Mouse (Mus musculus): ENCODE results near the gene Ddx28. TPM values are rescaled to one million over a fixed set of nuclear protein-coding genes. Genes with fewer than 3 reads are reported as not detected.

Ddx28 gene
- polyA plus RNA-seq, 1 experiment from 2014 or later, result 12.9 TPM

GRCm38 (mm10) chr8:106047854-106048630, 36.4 kb upstream of the Ddx28 start:
- no peaks in the 10 kb centered on the region for H3K27me3 ChIP-seq
- H3K27ac ChIP-seq, result peak overlapping the region; percentile 88
- no peaks in the 10 kb centered on the region for H3K9me3 ChIP-seq (replicated peaks)
- peaks cover 46% of the 10 kb centered on the region for H3K4me1 ChIP-seq (replicated peaks)
- peak overlapping the region; percentile 44 for H3K4me2 ChIP-seq
- H3K36me3 ChIP-seq, result peaks cover 50% of the 10 kb centered on the region
- DNase-seq (peak; percentile 31), ATAC-seq (ENCODE audit: low read depth) (peak; percentile 67)
- WGBS (ENCODE audit: insufficient replicate concordance), result 64% methylated on average over 5 of the region's 5 CpGs
- peak overlapping the region; percentile 30 for H3K9ac ChIP-seq
- no peak overlapping the region for H3K4me3 ChIP-seq (replicated peaks)

- DNase-seq (peak; percentile 70), ATAC-seq (ENCODE audit: low read depth) (peak; percentile 88)
- no peak overlapping the region for H3K4me3 ChIP-seq (replicated peaks)
- H3K27me3 ChIP-seq, result no peaks in the 10 kb centered on the region
- no peaks in the 10 kb centered on the region for H3K9me3 ChIP-seq (replicated peaks)
- H3K36me3 ChIP-seq, result peaks cover 42% of the 10 kb centered on the region
- H3K27ac ChIP-seq, result peak overlapping the region; percentile 88
- peak overlapping the region; percentile 44 for H3K4me2 ChIP-seq
- peaks cover 46% of the 10 kb centered on the region for H3K4me1 ChIP-seq (replicated peaks)
- 76% methylated on average over 11 of the region's 11 CpGs for WGBS (ENCODE audit: insufficient replicate concordance)
- H3K9ac ChIP-seq, result peak overlapping the region; percentile 61
These were observed 35.3 kb upstream of the Ddx28 start for GRCm38 (mm10) chr8:106046872-106047559.

GRCm38 (mm10) chr8:106044151-106044550, 32.5 kb upstream of the Ddx28 start:
- Histone ChIP-seq H3K27me3 (no peaks in the 10 kb centered on the region), H3K4me2 (no peak overlapping the region), H3K4me1 (replicated peaks) (peaks cover 46% of the 10 kb centered on the region), H3K27ac (peak overlapping the region; percentile 40), H3K4me3 (replicated peaks) (no peak overlapping the region), H3K9me3 (replicated peaks) (no peaks in the 10 kb centered on the region), H3K9ac (no peak overlapping the region), H3K36me3 (peaks cover 22% of the 10 kb centered on the region)
- 25% methylated on average over 3 of the region's 3 CpGs for WGBS (ENCODE audit: insufficient replicate concordance)
- ATAC-seq (ENCODE audit: low read depth) (no peak), DNase-seq (no peak)

- Histone ChIP-seq H3K4me3 (replicated peaks) (no peak overlapping the region), H3K9me3 (replicated peaks) (no peaks in the 10 kb centered on the region), H3K27me3 (no peaks in the 10 kb centered on the region), H3K36me3 (peaks cover 19% of the 10 kb centered on the region), H3K9ac (no peak overlapping the region), H3K4me1 (replicated peaks) (peaks cover 35% of the 10 kb centered on the region), H3K27ac (no peak overlapping the region), H3K4me2 (no peak overlapping the region)
- no peak for ATAC-seq (ENCODE audit: low read depth)
- DNase-seq, result no peak
- WGBS (ENCODE audit: insufficient replicate concordance), result 84% methylated on average over 2 of the region's 2 CpGs
These were observed 31.4 kb upstream of the Ddx28 start for GRCm38 (mm10) chr8:106043055-106043454.

- ATAC-seq (ENCODE audit: low read depth) (no peak), DNase-seq (no peak)
- no peak overlapping the region for H3K4me3 ChIP-seq (replicated peaks)
- H3K27ac ChIP-seq, result no peak overlapping the region
- no peaks in the 10 kb centered on the region for H3K27me3 ChIP-seq
- peaks cover 16% of the 10 kb centered on the region for H3K4me1 ChIP-seq (replicated peaks)
- H3K4me2 ChIP-seq, result no peak overlapping the region
- H3K9ac ChIP-seq, result no peak overlapping the region
- H3K36me3 ChIP-seq, result peaks cover 16% of the 10 kb centered on the region
- WGBS (ENCODE audit: insufficient replicate concordance), result 52% methylated on average over 4 of the region's 4 CpGs
- no peaks in the 10 kb centered on the region for H3K9me3 ChIP-seq (replicated peaks)
These were observed 28.5 kb upstream of the Ddx28 start for GRCm38 (mm10) chr8:106040218-106040617.

- Histone ChIP-seq H3K4me2 (no peak overlapping the region), H3K27ac (no peak overlapping the region), H3K9me3 (replicated peaks) (no peaks in the 10 kb centered on the region), H3K4me3 (replicated peaks) (no peak overlapping the region), H3K36me3 (peaks cover 14% of the 10 kb centered on the region; the same call in 1 of the 2 replicates), H3K27me3 (no peaks in the 10 kb centered on the region), H3K9ac (no peak overlapping the region), H3K4me1 (replicated peaks) (peaks cover 10% of the 10 kb centered on the region)
- ATAC-seq (ENCODE audit: low read depth) (no peak), DNase-seq (no peak)
- 67% methylated on average over 4 of the region's 4 CpGs for WGBS (ENCODE audit: insufficient replicate concordance)
These were observed 27.9 kb upstream of the Ddx28 start for GRCm38 (mm10) chr8:106039605-106040004.

GRCm38 (mm10) chr8:106038721-106039120, 27.0 kb upstream of the Ddx28 start:
- Histone ChIP-seq H3K36me3 (peaks cover 20% of the 10 kb centered on the region; the same call in 1 of the 2 replicates), H3K4me2 (no peak overlapping the region), H3K9ac (no peak overlapping the region), H3K9me3 (replicated peaks) (no peaks in the 10 kb centered on the region), H3K27me3 (no peaks in the 10 kb centered on the region), H3K4me1 (replicated peaks) (peaks cover 1% of the 10 kb centered on the region), H3K4me3 (replicated peaks) (no peak overlapping the region), H3K27ac (no peak overlapping the region)
- 76% methylated on average over 10 of the region's 10 CpGs for WGBS (ENCODE audit: insufficient replicate concordance)
- ATAC-seq (ENCODE audit: low read depth) (no peak), DNase-seq (no peak)

- no peak overlapping the region for H3K4me3 ChIP-seq (replicated peaks)
- peaks cover 42% of the 10 kb centered on the region for H3K36me3 ChIP-seq
- H3K27me3 ChIP-seq, result no peaks in the 10 kb centered on the region
- H3K9me3 ChIP-seq (replicated peaks), result no peaks in the 10 kb centered on the region
- H3K27ac ChIP-seq, result no peak overlapping the region
- peak; percentile 38 for ATAC-seq (ENCODE audit: low read depth)
- H3K4me2 ChIP-seq, result no peak overlapping the region
- peaks cover 11% of the 10 kb centered on the region for H3K4me1 ChIP-seq (replicated peaks)
- peak; percentile 61 for DNase-seq
- no peak overlapping the region for H3K9ac ChIP-seq
These were observed 10.8 kb upstream of the Ddx28 start for GRCm38 (mm10) chr8:106022483-106022882.

GRCm38 (mm10) chr8:106018039-106018438, 6.4 kb upstream of the Ddx28 start:
- H3K9ac ChIP-seq, result no peak overlapping the region
- H3K4me3 ChIP-seq (replicated peaks), result no peak overlapping the region
- DNase-seq, result no peak
- H3K36me3 ChIP-seq, result peaks cover 26% of the 10 kb centered on the region
- H3K4me2 ChIP-seq, result no peak overlapping the region
- peak; percentile 47 for ATAC-seq (ENCODE audit: low read depth)
- H3K27me3 ChIP-seq, result no peaks in the 10 kb centered on the region
- no peaks in the 10 kb centered on the region for H3K9me3 ChIP-seq (replicated peaks)
- peaks cover 39% of the 10 kb centered on the region for H3K4me1 ChIP-seq (replicated peaks)
- WGBS (ENCODE audit: insufficient replicate concordance), result 45% methylated on average over 3 of the region's 3 CpGs
- peak overlapping the region; percentile 29; the same call in 1 of the 2 replicates for H3K27ac ChIP-seq

GRCm38 (mm10) chr8:106017130-106017529, 5.4 kb upstream of the Ddx28 start:
- Histone ChIP-seq H3K27me3 (no peaks in the 10 kb centered on the region), H3K4me2 (no peak overlapping the region), H3K36me3 (peaks cover 25% of the 10 kb centered on the region), H3K4me1 (replicated peaks) (peaks cover 46% of the 10 kb centered on the region), H3K9me3 (replicated peaks) (no peaks in the 10 kb centered on the region), H3K9ac (no peak overlapping the region), H3K27ac (no peak overlapping the region), H3K4me3 (replicated peaks) (no peak overlapping the region)
- WGBS (ENCODE audit: insufficient replicate concordance), result 54% methylated on average over 7 of the region's 7 CpGs
- ATAC-seq (ENCODE audit: low read depth), result no peak
- DNase-seq, result no peak

GRCm38 (mm10) chr8:106016284-106016683, 4.6 kb upstream of the Ddx28 start:
- Histone ChIP-seq H3K9ac (no peak overlapping the region), H3K4me2 (no peak overlapping the region), H3K4me1 (replicated peaks) (peaks cover 52% of the 10 kb centered on the region), H3K4me3 (replicated peaks) (no peak overlapping the region), H3K27ac (peak overlapping the region; percentile 11; the same call in 1 of the 2 replicates), H3K9me3 (replicated peaks) (no peaks in the 10 kb centered on the region), H3K36me3 (peaks cover 19% of the 10 kb centered on the region), H3K27me3 (no peaks in the 10 kb centered on the region)
- DNase-seq (no peak), ATAC-seq (ENCODE audit: low read depth) (peak; percentile 49)
- WGBS (ENCODE audit: insufficient replicate concordance), result 51% methylated on average over 6 of the region's 6 CpGs
